Mouse (Mus musculus) ES-Bruce4 (cell line): Measurements from ENCODE around the gene Gm47985. TPM values are rescaled to one million over a fixed set of nuclear protein-coding genes. Genes with fewer than 3 reads are reported as not detected.
"Not testable (repeated sequence)": the region's sequence is repeated elsewhere in the genome, so short reads cannot be mapped to it uniquely, and the experiment has no call there.

Experiments
- H3K27ac ChIP-seq: 2 replicates; pipeline ENCODE4 v1.5.1; 2012; ENCODE audit warnings: low read length, inconsistent platforms; ENCODE audit not compliant: insufficient read depth
- H3K27me3 ChIP-seq: 2 replicates; pipeline ENCODE4 v1.6.1; 2012; ENCODE audit warnings: mild to moderate bottlenecking, low read length, inconsistent platforms; ENCODE audit not compliant: control insufficient read depth, poor library complexity, insufficient read depth, severe bottlenecking
- H3K36me3 ChIP-seq: 2 replicates; pipeline ENCODE4 v1.6.1; 2012; ENCODE audit warnings: inconsistent platforms, mild to moderate bottlenecking, low read length, moderate library complexity; ENCODE audit not compliant: control insufficient read depth, poor library complexity, insufficient read depth, severe bottlenecking
- H3K4me1 ChIP-seq: one replicate; pipeline ENCODE4 v1.8.1; 2011; ENCODE audit warnings: low read length; ENCODE audit not compliant: control insufficient read depth, insufficient read depth
- H3K4me3 ChIP-seq: 2 replicates; pipeline ENCODE4 v1.5.1; 2011; ENCODE audit warnings: low read depth, mild to moderate bottlenecking, low read length
- H3K9ac ChIP-seq: 2 replicates; pipeline ENCODE4 v1.6.1; 2012; ENCODE audit warnings: low read depth, mild to moderate bottlenecking, inconsistent platforms; ENCODE audit not compliant: poor library complexity, severe bottlenecking
- H3K9me3 ChIP-seq: replicated peaks from 2 replicates; pipeline ENCODE4 v1.6.1; 2012; ENCODE audit warnings: mild to moderate bottlenecking, low read length, inconsistent platforms; ENCODE audit not compliant: control insufficient read depth, poor library complexity, insufficient read depth, severe bottlenecking
- CTCF ChIP-seq: IDR thresholded peaks from one replicate; pipeline ENCODE4 v1.8.1; 2011; ENCODE audit warnings: low read depth, low read length
- EP300 ChIP-seq: IDR thresholded peaks from 2 replicates; pipeline ENCODE4 v1.6.1; 2011; ENCODE audit warnings: low read depth, low read length; ENCODE audit not compliant: insufficient read depth
- POLR2A ChIP-seq: IDR thresholded peaks from one replicate; pipeline ENCODE4 v1.8.1; 2011; ENCODE audit warnings: low read length; ENCODE audit not compliant: insufficient read depth
- polyA plus RNA-seq: library from polyadenylated mRNA; stranded (reverse); fragments of >200 nt; gene quantifications from 2 replicates; pipeline ENCODE4 v1.2.4, GENCODE M21; 2011; ENCODE audit warnings: low read depth; ENCODE audit not compliant: missing spikeins, insufficient read depth, insufficient read length

The Gm47985 gene
- polyA plus RNA-seq, 1 experiment, result not detected

DNA sequence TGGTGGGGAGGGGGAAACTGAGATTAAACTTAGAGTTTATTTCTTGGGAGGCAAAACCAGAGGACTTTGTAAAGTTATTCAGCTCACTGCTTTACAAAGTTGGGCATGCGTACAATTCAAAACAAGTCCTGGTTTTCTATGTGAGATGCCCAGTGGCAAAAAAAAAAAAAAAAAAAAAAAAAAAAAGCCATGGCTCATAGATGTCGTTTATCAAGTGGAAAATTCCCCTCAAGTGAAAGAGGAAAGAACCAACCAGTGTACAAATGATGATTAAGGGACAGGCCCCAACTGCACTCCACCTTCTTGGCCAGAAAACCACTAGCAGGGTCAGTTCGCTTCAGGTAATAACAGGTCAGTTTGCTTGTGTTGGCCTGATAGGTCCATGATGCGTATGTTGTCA lies 6.1 kb downstream of the Gm47985 start:
- H3K27me3 ChIP-seq, result no peaks in the 10 kb centered on the region
- no peaks in the 10 kb centered on the region for H3K4me1 ChIP-seq
- TF ChIP-seq CTCF, result no peak
- TF ChIP-seq EP300, result no peak
- TF ChIP-seq POLR2A, result no peak
- H3K9me3 ChIP-seq, result no peaks in the 10 kb centered on the region
- H3K36me3 ChIP-seq, result no peaks in the 10 kb centered on the region
- no peak overlapping the region for H3K4me3 ChIP-seq
- no peak overlapping the region for H3K9ac ChIP-seq
- H3K27ac ChIP-seq, result no peak overlapping the region

- H3K9ac ChIP-seq, H3K36me3 ChIP-seq, H3K27ac ChIP-seq, H3K9me3 ChIP-seq, H3K4me3 ChIP-seq, H3K4me1 ChIP-seq, H3K27me3 ChIP-seq: not testable (repeated sequence)
Measured at GRCm38 (mm10) chr1:151192075-151192474, 9.7 kb downstream of the Gm47985 start, which contains the start of gene Gm8947. Gene Gm8947, plus strand, starts transcription at chr1:151192376.

GRCm38 (mm10) chr1:151192739-151193138 lies 10.4 kb downstream of the Gm47985 start:
- H3K9me3 ChIP-seq, H3K9ac ChIP-seq, H3K36me3 ChIP-seq, H3K4me1 ChIP-seq, H3K27ac ChIP-seq, H3K4me3 ChIP-seq, H3K27me3 ChIP-seq: not testable (repeated sequence)

DNA sequence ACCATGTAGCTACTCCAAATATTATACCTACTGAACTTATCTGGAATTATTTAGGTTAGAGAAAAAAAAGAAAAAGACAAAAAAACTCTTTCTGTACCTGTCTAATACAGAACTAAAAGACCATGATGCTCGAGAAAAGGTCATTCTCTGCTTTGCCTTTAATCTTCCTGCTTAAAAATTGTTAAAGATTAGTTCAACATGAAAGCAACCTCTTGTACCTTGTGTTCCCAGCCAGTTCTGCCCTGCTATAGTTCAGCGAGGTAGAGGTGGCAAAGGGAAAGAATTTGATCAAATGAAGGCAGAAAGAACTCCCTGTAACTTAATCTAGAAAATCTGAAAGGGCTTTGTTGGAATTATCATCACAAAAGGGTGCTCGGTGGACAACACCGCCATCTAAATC lies 13.6 kb downstream of the Gm47985 start:
- H3K4me1 ChIP-seq, H3K36me3 ChIP-seq, H3K9ac ChIP-seq, H3K4me3 ChIP-seq, H3K27ac ChIP-seq, H3K27me3 ChIP-seq, H3K9me3 ChIP-seq: not testable (repeated sequence)

DNA sequence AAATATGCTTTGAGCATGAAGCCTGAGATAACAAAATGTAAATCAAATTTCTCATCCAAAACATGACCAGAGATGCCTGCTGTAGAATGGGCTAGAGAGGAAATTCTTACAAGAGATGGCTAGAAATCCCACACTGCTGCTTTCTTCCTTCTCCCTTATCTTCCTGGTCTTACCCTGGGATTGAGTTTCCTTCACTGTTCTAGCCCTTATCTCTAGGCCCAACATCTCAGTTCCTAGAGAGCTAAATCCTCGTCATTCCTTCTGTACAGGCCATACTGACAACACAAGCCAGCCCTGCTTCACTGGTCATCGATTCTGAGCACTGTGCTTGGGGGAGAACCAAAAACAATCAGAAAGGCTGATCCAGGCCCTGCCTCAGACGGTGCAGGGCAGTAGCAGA lies 14.4 kb downstream of the Gm47985 start:
- H3K27me3 ChIP-seq, H3K4me1 ChIP-seq, H3K9me3 ChIP-seq, H3K4me3 ChIP-seq, H3K9ac ChIP-seq, H3K27ac ChIP-seq, H3K36me3 ChIP-seq: not testable (repeated sequence)

GRCm38 (mm10) chr1:151198120-151198519 lies 15.8 kb downstream of the Gm47985 start, which contains the start of gene Gm47995:
Gene Gm47995, plus strand, starts transcription at chr1:151198448.
- not testable (repeated sequence) for H3K27me3 ChIP-seq, H3K9me3 ChIP-seq, H3K36me3 ChIP-seq, H3K9ac ChIP-seq, H3K4me3 ChIP-seq, H3K27ac ChIP-seq, H3K4me1 ChIP-seq

DNA sequence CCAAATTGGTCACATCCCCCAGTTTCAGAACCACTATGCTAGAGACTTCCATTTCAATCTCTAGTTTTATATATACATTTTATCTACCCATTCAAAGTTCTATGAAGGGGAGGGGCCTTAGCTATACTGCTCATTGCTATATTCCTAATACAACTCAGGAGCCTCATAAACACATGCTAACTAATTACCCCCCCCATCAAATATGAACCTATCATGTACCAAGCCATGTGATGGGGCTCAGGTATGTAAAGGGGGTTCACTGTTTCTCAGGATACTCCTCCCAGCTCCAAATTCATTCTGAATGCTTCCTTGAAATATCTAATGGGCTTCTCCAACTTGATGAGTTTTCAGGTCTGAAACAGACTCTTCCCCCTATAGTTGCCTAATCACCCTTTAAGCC lies 18.3 kb downstream of the Gm47985 start:
- not testable (repeated sequence) for H3K9ac ChIP-seq, H3K9me3 ChIP-seq, H3K27me3 ChIP-seq, H3K27ac ChIP-seq, H3K4me3 ChIP-seq, H3K36me3 ChIP-seq, H3K4me1 ChIP-seq

- not testable (repeated sequence) for H3K27ac ChIP-seq, H3K9ac ChIP-seq, H3K27me3 ChIP-seq, H3K4me1 ChIP-seq, H3K4me3 ChIP-seq, H3K9me3 ChIP-seq, H3K36me3 ChIP-seq
Measured at GRCm38 (mm10) chr1:151202771-151203170, 20.4 kb downstream of the Gm47985 start.

- not testable (repeated sequence) for H3K4me1 ChIP-seq, H3K27ac ChIP-seq, H3K4me3 ChIP-seq, H3K27me3 ChIP-seq, H3K36me3 ChIP-seq, H3K9me3 ChIP-seq, H3K9ac ChIP-seq
Measured at GRCm38 (mm10) chr1:151203818-151204217, 21.5 kb downstream of the Gm47985 start, which contains the start of gene 3110040M04Rik. Gene 3110040M04Rik, plus strand, starts transcription at chr1:151204121.

DNA sequence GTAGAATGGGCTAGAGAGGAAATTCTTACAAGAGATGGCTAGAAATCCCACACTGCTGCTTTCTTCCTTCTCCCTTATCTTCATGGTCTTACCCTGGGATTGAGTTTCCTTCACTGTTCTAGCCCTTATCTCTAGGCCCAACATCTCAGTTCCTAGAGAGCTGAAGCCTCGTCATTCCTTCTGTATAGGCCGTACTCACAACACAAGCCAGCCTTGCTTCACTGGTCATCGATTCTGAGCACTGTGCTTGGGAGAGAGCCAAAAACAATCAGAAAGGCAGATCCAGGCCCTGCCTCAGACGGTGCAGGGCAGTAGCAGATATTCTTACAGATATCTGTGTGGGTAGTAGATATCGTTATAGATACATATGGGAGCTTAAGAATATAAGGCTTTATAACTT lies 26.2 kb downstream of the Gm47985 start:
- H3K27ac ChIP-seq, result not testable (repeated sequence)

More for the DNA sequence above, 26.2 kb downstream of the Gm47985 start:
- not testable (repeated sequence) for H3K4me3 ChIP-seq, H3K9me3 ChIP-seq, H3K4me1 ChIP-seq, H3K36me3 ChIP-seq, H3K27me3 ChIP-seq, H3K9ac ChIP-seq
